Mouse (Mus musculus) olfactory bulb, adult 2 months (tissue): ENCODE measurements at regions not wholly inside any gene's neighbourhood (a gene's known extent, or its start where the extent isn't known, plus 50 kb on each side); places are given as distances from the start of the nearest gene placed in this dataset.

Experiments
- CTCF ChIP-seq: fragments of 200-500 bp; IDR thresholded peaks from 2 replicates; pipeline ENCODE4 v1.5.1; 2012; ENCODE audit warnings: low read depth, mild to moderate bottlenecking, low read length, moderate library complexity; ENCODE audit not compliant: insufficient read depth
- POLR2A ChIP-seq: fragments of 200-500 bp; IDR thresholded peaks from 2 replicates; pipeline ENCODE4 v1.6.1; 2012; ENCODE audit warnings: mild to moderate bottlenecking, low read depth, low read length, moderate library complexity; ENCODE audit not compliant: insufficient read depth

- TF ChIP-seq CTCF (no peak), POLR2A (no peak)
Observed at GRCm38 (mm10) chr7:98769111-98769734, 65.7 kb upstream of the Wnt11 start.
